In genomic region chr2:32876490-32877302, GRCm38 (mm10) we compare ENCODE assay signal across 8 mouse cellular contexts. TPM values are rescaled to one million over a fixed set of nuclear protein-coding genes. Genes with fewer than 3 reads are reported as not detected.
DNase-seq lines count a peak whose midpoint lies in the region; ATAC-seq and TF ChIP-seq lines count a peak whose summit lies in the region.

No protein-coding gene starts in this region.

- peak overlapping the region; percentile 89 for H3K9ac ChIP-seq in hindbrain, embryonic 16.5 days (ENCODE audit: low read depth, low read length)

- peak; percentile 25 for ATAC-seq in hindbrain, embryonic 16.5 days
- ATAC-seq in megakaryocyte-erythroid progenitor cell, adult 5-6 weeks (replicated peaks; ENCODE audit: low FRiP score, low TSS enrichment, poor library complexity, severe bottlenecking) = peak; percentile 14; the same call in 1 of the 2 replicates

- H3K9me3 ChIP-seq in hindbrain, embryonic 16.5 days (ENCODE audit: control insufficient read depth, low read length) = no peaks in the 10 kb centered on the region

- WGBS in hindbrain, embryonic 16.5 days = under 1% methylated on average over 20 of the region's 20 CpGs

- peak overlapping the region; percentile 93 for H3K4me3 ChIP-seq in left cerebral cortex, adult 2 months
- peak overlapping the region; percentile 64 for H3K4me3 ChIP-seq in hindbrain, embryonic 16.5 days (ENCODE audit: low read length)

- no peaks in the 10 kb centered on the region for H3K27me3 ChIP-seq in hindbrain, embryonic 16.5 days (replicated peaks; ENCODE audit: control insufficient read depth, insufficient read depth, low read length)

- intact Hi-C loops in left cerebral cortex, adult 2 months (cut with DNase I) = loop anchor here (2.0 kb wide), 1 partner anchor 36 kb away; no protein-coding TSS in a partner anchor
- intact Hi-C loops in left cerebral cortex, postnatal 4 days (cut with DNase I) = no loop called here

- H3K36me3 ChIP-seq in hindbrain, embryonic 16.5 days (ENCODE audit: control insufficient read depth, insufficient read depth, low read length) = no peaks in the 10 kb centered on the region

- peaks cover 57% of the 10 kb centered on the region for H3K4me1 ChIP-seq in hindbrain, embryonic 16.5 days (ENCODE audit: control insufficient read depth, insufficient read depth, low read depth, low read length)

- no peak; the same call in 1 of the 2 replicates for TF ChIP-seq CTCF in left cerebral cortex, adult 2 months (IDR thresholded peaks at IDR 0.05)

- H3K4me2 ChIP-seq in hindbrain, embryonic 16.5 days (ENCODE audit: low read length) = peak overlapping the region; percentile 84

- peak overlapping the region; percentile 90 for H3K27ac ChIP-seq in left cerebral cortex, adult 2 months
- H3K27ac ChIP-seq in hindbrain, embryonic 16.5 days (ENCODE audit: low read depth, low read length) = peak overlapping the region; percentile 85

- DNase-seq in left cerebral cortex, adult 2 months (ENCODE audit: extremely low spot score in 1 of 2, low spot score in 2 of 2) = no peak
- no peak for DNase-seq in left cerebral cortex, postnatal 4 days
- DNase-seq in embryo, embryonic 9.5 days (ENCODE audit: extremely low spot score) = peak; percentile 43
- no peak for DNase-seq in adrenal gland, postnatal 4 days (ENCODE audit: low spot score in 2 of 2)
- DNase-seq in thymus, postnatal 0 days (ENCODE audit: low spot score) = no peak
- DNase-seq in cerebellum, postnatal 14 days = no peak

RNA-seq across cellular contexts. Expression of gene Fam129b, which starts 0.8 kb away (rescaled TPM):
- total RNA-seq in left cerebral cortex, adult 2 months (2021) = 10 to 100 TPM; 24.4 to 31.4 TPM
- total RNA-seq in left cerebral cortex, postnatal 4 days (2021) = 10 to 100 TPM; 55.1 to 63.3 TPM
- 31.7 and 37.0 TPM in 2 replicates for polyA plus RNA-seq in hindbrain, embryonic 16.5 days (2015; fragmentation: Nextera tagmentation; extraction: Ambion mirVana)
- 9.0 and 16.3 TPM in 2 replicates for total RNA-seq in megakaryocyte-erythroid progenitor cell, adult 5-6 weeks (2014; fragmentation: Nextera tagmentation)
- 13.8 TPM in 2 replicates for total RNA-seq in megakaryocyte-erythroid progenitor cell, adult 5-6 weeks (2017)
- total RNA-seq in adrenal gland, postnatal 4 days (2021) = 10 to 100 TPM; 30.8 to 35.5 TPM
- 10.9 and 12.4 TPM in 2 replicates for polyA plus RNA-seq in thymus, postnatal 0 days (2015; fragmentation: Nextera tagmentation; extraction: Ambion mirVana)

RNA-seq across cellular contexts. Expression of gene Stxbp1, which starts 29.7 kb away (rescaled TPM):
- total RNA-seq in left cerebral cortex, adult 2 months (2021) = 100 to 1,000 TPM; 947 to 984 TPM
- 100 to 1,000 TPM; 557 to 578 TPM for total RNA-seq in left cerebral cortex, postnatal 4 days (2021)
- 357 and 362 TPM in 2 replicates for polyA plus RNA-seq in hindbrain, embryonic 16.5 days (2015; fragmentation: Nextera tagmentation; extraction: Ambion mirVana)
- 30.2 and 47.7 TPM in 2 replicates for total RNA-seq in megakaryocyte-erythroid progenitor cell, adult 5-6 weeks (2014; fragmentation: Nextera tagmentation)
- 6.5 and 10.4 TPM in 2 replicates for total RNA-seq in megakaryocyte-erythroid progenitor cell, adult 5-6 weeks (2017)
- total RNA-seq in adrenal gland, postnatal 4 days (2021) = 10 to 100 TPM; 42.5 to 48.7 TPM
- polyA plus RNA-seq in thymus, postnatal 0 days (2015; fragmentation: Nextera tagmentation; extraction: Ambion mirVana) = 6.0 and 7.0 TPM in 2 replicates

Comparison
In these comparisons a context has a peak if more than half of its experiments do, and no peak if none do; other contexts are left out.
1. RNA of gene Stxbp1, which starts 29.7 kb away (total RNA-seq): 947 to 984 TPM in left cerebral cortex, adult 2 months and 557 to 578 TPM in left cerebral cortex, postnatal 4 days; 42.5 to 48.7 TPM in adrenal gland, postnatal 4 days and 6.5 to 47.7 TPM in megakaryocyte-erythroid progenitor cell, adult 5-6 weeks; every median in the first group is over 10 times any median in the second.